Mouse (Mus musculus): Measurements from ENCODE around the gene Myh7b. TPM values are rescaled to one million over a fixed set of nuclear protein-coding genes. Genes with fewer than 3 reads are reported as not detected.

The Myh7b gene
- 0.06 TPM for polyA plus RNA-seq (2014; fragmentation: Illumina TruSeq; extraction: RNeasy Lipid Tissue Mini Kit (QIAGEN cat#74804); ENCODE audit: low read depth, low replicate concordance)

DNA sequence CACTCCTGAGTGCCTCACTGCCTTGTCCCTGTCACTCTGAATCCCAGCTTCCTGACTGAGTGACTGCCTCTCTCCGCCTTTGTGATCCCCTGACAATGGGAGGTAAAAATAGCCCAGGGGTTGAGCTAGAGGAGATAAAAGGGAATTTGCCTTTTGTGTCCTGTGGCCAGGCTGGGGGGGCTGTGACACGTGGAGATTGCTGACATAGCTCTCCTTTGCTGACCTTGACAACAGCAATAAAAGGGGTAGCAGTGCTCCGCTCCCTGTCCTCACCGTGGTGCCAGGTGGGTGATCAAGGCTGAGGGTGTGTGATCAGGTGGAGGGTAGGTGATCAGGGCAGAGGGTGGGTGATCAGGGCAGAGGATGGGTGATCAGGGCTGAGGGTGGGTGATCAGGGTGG, at the start of gene Myh7b:
Myh7b (plus strand) TSS at position 235 of the 400 bp plus-strand sequence.

DNA sequence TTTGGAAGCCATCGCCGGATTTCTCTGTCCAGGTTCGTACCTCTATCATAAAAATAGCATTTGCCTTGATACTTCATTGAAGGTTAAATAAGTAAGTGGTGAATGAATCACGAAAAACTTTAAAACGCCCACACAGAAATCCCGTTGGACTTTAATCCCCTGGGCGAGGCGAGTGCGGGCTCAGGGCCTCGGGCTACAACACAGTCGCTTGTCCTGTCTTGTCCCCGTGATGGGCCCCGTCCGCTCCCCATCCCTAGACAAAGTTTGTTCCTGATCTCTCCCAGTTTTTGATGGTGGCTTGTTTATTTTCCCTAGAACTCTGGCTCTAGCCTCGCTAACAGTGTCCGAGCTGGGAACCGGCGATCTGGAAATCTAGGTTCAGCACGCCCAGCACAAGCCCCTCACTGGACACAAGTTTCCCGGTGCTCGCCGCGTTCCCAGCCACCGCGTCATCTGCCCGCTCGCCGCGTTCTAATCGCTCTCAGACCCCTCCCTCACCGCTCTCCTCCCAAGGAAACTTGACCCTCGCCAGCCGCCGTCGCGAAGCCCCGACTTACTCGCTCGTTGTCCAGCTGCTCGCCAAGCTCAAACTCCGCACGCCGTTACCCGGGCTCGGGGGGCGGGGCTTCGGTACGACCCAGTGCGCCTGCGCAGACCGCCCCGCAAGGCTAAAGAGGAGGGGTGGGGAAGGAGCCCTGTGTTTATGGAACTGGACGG, 18.7 kb upstream of the Myh7b start, which contains the start of gene Gss:
Gss (minus strand) TSS at position 674 of the 717 bp plus-strand sequence.

Other genes starting within 250 kb of the Myh7b start
- gene Trp53inp2, start 230.2 kb upstream of the Myh7b start, polyA plus RNA-seq (2014; fragmentation: Illumina TruSeq; extraction: RNeasy Lipid Tissue Mini Kit (QIAGEN cat#74804); ENCODE audit: low read depth, low replicate concordance): 167 TPM
- gene Ncoa6, start 137.3 kb upstream of the Myh7b start, polyA plus RNA-seq (2014; fragmentation: Illumina TruSeq; extraction: RNeasy Lipid Tissue Mini Kit (QIAGEN cat#74804); ENCODE audit: low read depth, low replicate concordance): 27.3 TPM
- gene Acss2, start 93.3 kb upstream of the Myh7b start, polyA plus RNA-seq (2014; fragmentation: Illumina TruSeq; extraction: RNeasy Lipid Tissue Mini Kit (QIAGEN cat#74804); ENCODE audit: low read depth, low replicate concordance): 31.1 TPM
- 34.8 TPM for gene Ggt7, start 93.0 kb upstream of the Myh7b start, polyA plus RNA-seq (2014; fragmentation: Illumina TruSeq; extraction: RNeasy Lipid Tissue Mini Kit (QIAGEN cat#74804); ENCODE audit: low read depth, low replicate concordance)
- gene Gss, start 18.4 kb upstream of the Myh7b start, polyA plus RNA-seq (2014; fragmentation: Illumina TruSeq; extraction: RNeasy Lipid Tissue Mini Kit (QIAGEN cat#74804); ENCODE audit: low read depth, low replicate concordance): 19.2 TPM
- 91.8 TPM for gene Trpc4ap, start 81.2 kb downstream of the Myh7b start, polyA plus RNA-seq (2014; fragmentation: Illumina TruSeq; extraction: RNeasy Lipid Tissue Mini Kit (QIAGEN cat#74804); ENCODE audit: low read depth, low replicate concordance)
- 51.9 TPM for gene Edem2, start 118.3 kb downstream of the Myh7b start, polyA plus RNA-seq (2014; fragmentation: Illumina TruSeq; extraction: RNeasy Lipid Tissue Mini Kit (QIAGEN cat#74804); ENCODE audit: low read depth, low replicate concordance)
- gene Gm17581, start 124.7 kb downstream of the Myh7b start, polyA plus RNA-seq (2014; fragmentation: Illumina TruSeq; extraction: RNeasy Lipid Tissue Mini Kit (QIAGEN cat#74804); ENCODE audit: low read depth, low replicate concordance): not detected
- gene Procr, start 139.9 kb downstream of the Myh7b start, polyA plus RNA-seq (2014; fragmentation: Illumina TruSeq; extraction: RNeasy Lipid Tissue Mini Kit (QIAGEN cat#74804); ENCODE audit: low read depth, low replicate concordance): 10.4 TPM
- gene Mmp24, start 164.1 kb downstream of the Myh7b start, polyA plus RNA-seq (2014; fragmentation: Illumina TruSeq; extraction: RNeasy Lipid Tissue Mini Kit (QIAGEN cat#74804); ENCODE audit: low read depth, low replicate concordance): 0.06 TPM
- gene BC029722, start 208.2 kb downstream of the Myh7b start, polyA plus RNA-seq (2014; fragmentation: Illumina TruSeq; extraction: RNeasy Lipid Tissue Mini Kit (QIAGEN cat#74804); ENCODE audit: low read depth, low replicate concordance): 52.0 TPM
- gene Eif6, start 215.7 kb downstream of the Myh7b start, polyA plus RNA-seq (2014; fragmentation: Illumina TruSeq; extraction: RNeasy Lipid Tissue Mini Kit (QIAGEN cat#74804); ENCODE audit: low read depth, low replicate concordance): 57.7 TPM
- gene Fam83c, start 223.6 kb downstream of the Myh7b start, polyA plus RNA-seq (2014; fragmentation: Illumina TruSeq; extraction: RNeasy Lipid Tissue Mini Kit (QIAGEN cat#74804); ENCODE audit: low read depth, low replicate concordance): not detected

Measured in adipose tissue, adult 10 weeks (tissue).